Mouse (Mus musculus): ENCODE results near the gene Cdh19.

Cdh19 gene

DNA sequence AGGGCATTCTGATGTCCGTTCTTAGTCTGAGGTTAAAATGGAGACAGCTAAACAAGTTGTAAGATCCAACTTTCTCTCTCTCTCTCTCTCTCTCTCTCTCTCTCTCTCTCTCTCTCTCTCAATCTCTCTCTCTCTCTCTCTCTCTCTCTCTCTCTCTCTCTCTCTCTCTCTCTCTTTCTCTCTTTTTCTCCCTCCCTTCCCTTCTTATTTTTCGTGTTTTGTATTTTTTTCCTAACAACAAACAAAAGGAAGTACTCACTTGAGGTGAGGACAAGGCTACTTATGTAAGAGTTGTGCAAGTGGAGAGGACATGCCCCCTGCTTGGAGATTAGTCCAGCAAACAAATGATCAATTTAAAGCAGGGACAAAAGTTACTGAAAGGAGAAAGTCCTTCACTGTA is at the start of gene Cdh19:
Gene Cdh19 (minus strand): TSS at position 101 of the 400 bp plus-strand sequence.
- in situ Hi-C loops (cut with MboI, MseI) = no loop called here

GRCm38 (mm10) chr1:111020434-111021060 is 43.2 kb upstream of the Cdh19 start:
- in situ Hi-C loops (cut with MboI, MseI) = no loop called here

- in situ Hi-C loops (cut with MboI, MseI) = no loop called here
Observed at GRCm38 (mm10) chr1:111017640-111018039, 40.3 kb upstream of the Cdh19 start.

DNA sequence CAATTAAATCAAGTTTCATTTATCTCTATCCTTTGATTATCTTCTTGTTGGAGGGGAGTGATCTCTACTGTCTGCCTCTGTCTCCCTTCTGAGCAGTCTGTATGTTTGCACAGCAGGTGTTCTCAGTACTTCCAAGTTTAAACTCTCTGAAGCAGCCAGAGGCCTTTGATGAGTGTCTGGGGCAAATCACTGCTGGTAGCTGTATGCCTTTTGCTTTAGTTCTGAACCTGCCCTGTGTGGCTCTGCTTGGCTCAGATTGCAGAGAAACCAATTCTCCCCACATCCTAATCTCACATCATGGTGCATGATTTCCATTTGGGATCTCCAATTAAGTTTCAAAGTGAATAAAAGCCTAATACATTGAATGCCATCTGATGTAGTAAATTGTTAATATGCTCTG is 12.4 kb upstream of the Cdh19 start:
- in situ Hi-C loops (cut with MboI, MseI) = no loop called here

- in situ Hi-C loops (cut with MboI, MseI) = no loop called here
Observed at GRCm38 (mm10) chr1:110969201-110969600, 8.2 kb downstream of the Cdh19 start.

- in situ Hi-C loops (cut with MboI, MseI) = no loop called here
Observed at GRCm38 (mm10) chr1:110909752-110910151, 67.6 kb downstream of the Cdh19 start.

DNA sequence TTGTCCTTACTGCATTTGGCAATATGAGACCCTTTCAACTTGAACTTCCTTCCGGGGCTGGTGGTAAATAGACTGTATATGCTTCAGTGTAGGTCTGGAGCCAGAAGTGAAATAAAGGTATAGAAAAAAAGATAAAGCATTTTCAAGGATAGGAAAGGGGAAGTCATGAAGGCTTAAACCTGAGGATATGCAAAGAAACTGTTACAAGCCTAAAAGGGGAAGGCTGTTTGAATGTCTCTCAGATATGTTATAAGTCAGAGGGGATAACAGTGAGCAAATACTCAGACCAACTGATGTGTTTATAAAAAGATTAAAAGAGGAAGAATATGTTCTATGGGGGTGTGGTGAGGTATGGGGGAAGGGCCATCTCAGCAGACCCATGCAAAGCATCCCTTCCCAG is 68.2 kb downstream of the Cdh19 start:
- in situ Hi-C loops (cut with MboI, MseI) = no loop called here

- in situ Hi-C loops (cut with MboI, MseI) = no loop called here
Observed at GRCm38 (mm10) chr1:110904266-110904665, 73.1 kb downstream of the Cdh19 start.

Measured in T-helper 1 cell (primary cell).